Mouse (Mus musculus): Measurements from ENCODE around the gene Gm12394.
"Not testable (repeated sequence)": the region's sequence is repeated elsewhere in the genome, so short reads cannot be mapped to it uniquely, and the experiment has no call there.

Gene Gm12394

GRCm38 (mm10) chr4:42856671-42857070, at the start of gene Gm12394:
Gm12394 (minus strand) TSS chr4:42856771.
- DNase-seq (ENCODE audit: low spot score) = not testable (repeated sequence)

GRCm38 (mm10) chr4:42904966-42905365, 48.4 kb upstream of the Gm12394 start:
- DNase-seq (ENCODE audit: low spot score) = no peak

GRCm38 (mm10) chr4:42904523-42904922, 48.0 kb upstream of the Gm12394 start:
- no peak for DNase-seq (ENCODE audit: low spot score)

- DNase-seq (ENCODE audit: low spot score) = no peak
Observed at GRCm38 (mm10) chr4:42903942-42904341, 47.4 kb upstream of the Gm12394 start.

- DNase-seq (ENCODE audit: low spot score) = no peak
Observed at GRCm38 (mm10) chr4:42902730-42903129, 46.2 kb upstream of the Gm12394 start.

- DNase-seq (ENCODE audit: low spot score) = no peak
Observed at GRCm38 (mm10) chr4:42902174-42902573, 45.6 kb upstream of the Gm12394 start.

- no peak for DNase-seq (ENCODE audit: low spot score)
Observed at GRCm38 (mm10) chr4:42900878-42901277, 44.3 kb upstream of the Gm12394 start.

- no peak for DNase-seq (ENCODE audit: low spot score)
Observed at GRCm38 (mm10) chr4:42898914-42899313, 42.3 kb upstream of the Gm12394 start.

- no peak for DNase-seq (ENCODE audit: low spot score)
Observed at GRCm38 (mm10) chr4:42895118-42895517, 38.5 kb upstream of the Gm12394 start.

- DNase-seq (ENCODE audit: low spot score) = no peak
Observed at GRCm38 (mm10) chr4:42891176-42891575, 34.6 kb upstream of the Gm12394 start.

GRCm38 (mm10) chr4:42888806-42889205, 32.2 kb upstream of the Gm12394 start:
- DNase-seq (ENCODE audit: low spot score) = no peak

- no peak for DNase-seq (ENCODE audit: low spot score)
Observed at GRCm38 (mm10) chr4:42886926-42887325, 30.4 kb upstream of the Gm12394 start.

GRCm38 (mm10) chr4:42880677-42880948, 24.0 kb upstream of the Gm12394 start:
- DNase-seq (ENCODE audit: low spot score) = no peak

GRCm38 (mm10) chr4:42879829-42880676, 23.5 kb upstream of the Gm12394 start:
- DNase-seq (ENCODE audit: low spot score) = no peak

- no peak for DNase-seq (ENCODE audit: low spot score)
Observed at GRCm38 (mm10) chr4:42877657-42878056, 21.1 kb upstream of the Gm12394 start.

- DNase-seq (ENCODE audit: low spot score) = no peak
Observed at GRCm38 (mm10) chr4:42876586-42877291, 20.2 kb upstream of the Gm12394 start.

- no peak for DNase-seq (ENCODE audit: low spot score)
Observed at GRCm38 (mm10) chr4:42874134-42874533, 17.6 kb upstream of the Gm12394 start, which contains the start of gene Fam205c. Fam205c (minus strand) TSS chr4:42874234.

- no peak for DNase-seq (ENCODE audit: low spot score)
Observed at GRCm38 (mm10) chr4:42872746-42873435, 16.3 kb upstream of the Gm12394 start.

GRCm38 (mm10) chr4:42872151-42872550, 15.6 kb upstream of the Gm12394 start:
- DNase-seq (ENCODE audit: low spot score) = no peak

- DNase-seq (ENCODE audit: low spot score) = no peak
Observed at GRCm38 (mm10) chr4:42870748-42871147, 14.2 kb upstream of the Gm12394 start.

GRCm38 (mm10) chr4:42868193-42868592, 11.6 kb upstream of the Gm12394 start:
- DNase-seq (ENCODE audit: low spot score) = no peak

- no peak for DNase-seq (ENCODE audit: low spot score)
Observed at GRCm38 (mm10) chr4:42867390-42867789, 10.8 kb upstream of the Gm12394 start.

- DNase-seq (ENCODE audit: low spot score) = not testable (repeated sequence)
Observed at GRCm38 (mm10) chr4:42863487-42863886, 6.9 kb upstream of the Gm12394 start.

Measured in ovary, postnatal 10 days (tissue).